Mouse (Mus musculus): ENCODE data around the gene Tnk1.
A peak's percentile ranks its signal among the peaks of the same experiment; 100 is the strongest.

The Tnk1 gene

DNA sequence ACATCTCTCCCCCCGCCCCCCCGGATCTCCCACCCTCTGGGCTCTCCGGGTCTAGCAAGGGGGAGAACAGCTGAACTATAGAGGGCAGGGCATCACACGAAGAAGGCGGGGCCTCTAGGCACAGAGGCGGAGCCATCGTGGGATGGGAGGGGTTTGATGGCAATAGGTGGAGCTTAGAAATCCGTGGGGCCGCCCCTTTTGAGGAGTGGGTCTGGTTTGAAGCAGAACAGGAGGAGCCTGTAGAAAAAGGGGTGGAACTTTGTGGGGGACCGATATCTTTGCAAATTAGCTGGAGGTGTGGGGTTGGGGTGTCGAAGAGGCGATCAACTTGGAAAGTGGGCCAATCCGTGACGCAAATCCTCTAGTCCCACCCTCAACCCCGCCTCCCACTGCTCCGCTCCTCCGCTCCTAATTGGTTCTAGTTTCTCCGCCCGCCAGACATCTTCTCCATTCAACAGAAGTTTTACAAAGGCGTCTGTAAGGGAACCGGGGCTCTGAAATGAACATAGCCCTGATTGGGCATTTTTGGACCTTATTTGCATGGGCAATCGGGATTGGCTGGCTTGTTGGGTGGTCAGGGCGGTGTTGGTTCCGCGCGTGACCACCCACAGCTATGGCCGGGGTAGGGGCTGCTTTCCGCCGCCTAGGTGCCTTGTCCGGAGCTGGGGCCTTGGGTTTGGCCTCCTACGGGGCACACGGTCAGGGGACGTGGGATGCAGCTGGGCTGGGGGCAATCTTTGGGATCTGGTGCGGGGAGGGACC lies 20.4 kb downstream of the Tnk1 start, which contains the start of gene Tmem256:
Tmem256 (plus strand) TSS at position 563 of the 762 bp plus-strand sequence.
- peak; percentile 96 for DNase-seq (ENCODE audit: low spot score)

DNA sequence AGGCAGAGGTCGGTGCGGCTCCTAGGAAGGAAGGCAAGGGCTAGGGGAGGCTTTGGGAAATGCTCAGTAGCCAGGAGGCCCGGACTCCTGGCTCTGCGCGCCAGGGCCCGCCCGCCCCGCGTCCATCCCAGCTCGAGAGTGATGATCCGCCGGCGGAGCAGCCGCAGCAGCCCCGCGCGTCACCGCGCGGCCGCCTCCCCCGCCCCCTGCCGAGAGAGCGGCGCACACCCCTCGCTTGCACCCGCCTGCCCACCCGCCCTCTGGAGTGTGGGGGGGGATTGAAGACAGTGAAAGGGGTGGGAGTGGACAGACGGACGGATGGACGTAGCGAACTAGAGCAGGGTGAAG lies 21.0 kb downstream of the Tnk1 start, which contains the start of gene Nlgn2:
Nlgn2 (minus strand) TSS at position 181 of the 348 bp plus-strand sequence.
- DNase-seq (ENCODE audit: low spot score) = no peak

DNA sequence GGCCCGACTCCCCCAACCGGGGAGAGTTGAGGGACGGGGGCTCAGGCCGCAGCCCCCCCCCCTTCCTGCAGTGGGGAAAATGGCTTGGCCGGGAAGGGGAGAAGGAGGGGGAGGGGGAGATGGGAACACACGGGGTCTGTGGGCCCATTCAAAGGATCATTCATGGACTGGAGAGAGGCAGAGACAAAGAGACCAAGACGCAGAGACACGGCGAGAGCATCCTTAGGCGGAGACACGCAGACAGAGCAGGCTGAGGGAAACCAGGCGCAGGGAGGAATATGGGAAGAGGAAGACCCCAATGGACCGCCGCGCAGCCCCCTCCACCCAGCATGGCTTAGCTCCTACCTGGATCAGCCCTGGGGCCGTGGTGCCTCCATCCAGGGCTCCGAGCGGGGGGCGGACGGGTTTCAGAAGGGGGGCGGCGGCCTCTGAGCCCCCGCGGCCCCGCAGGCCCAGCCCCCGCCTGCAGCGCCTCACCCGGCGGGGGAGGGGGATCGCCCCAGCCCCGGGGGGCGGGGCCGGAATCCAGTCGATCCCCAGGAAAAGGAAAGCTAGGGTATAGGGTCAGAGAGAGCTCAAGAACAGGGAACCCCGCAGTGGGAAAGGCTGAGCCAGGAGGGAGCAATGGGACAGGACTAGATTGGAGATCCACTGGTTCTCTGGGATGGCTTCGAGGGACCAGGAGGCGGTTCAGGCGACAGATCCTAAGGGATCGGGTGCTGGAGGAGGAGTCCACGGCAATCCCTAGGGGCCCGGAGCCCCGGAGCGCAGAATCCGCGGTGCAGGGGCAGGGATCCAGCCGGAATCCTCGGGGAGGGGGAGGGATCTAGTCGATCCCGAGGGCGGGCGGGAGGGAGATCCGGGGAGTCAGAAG lies 21.6 kb downstream of the Tnk1 start:
- peak; percentile 70 for DNase-seq (ENCODE audit: low spot score)

DNA sequence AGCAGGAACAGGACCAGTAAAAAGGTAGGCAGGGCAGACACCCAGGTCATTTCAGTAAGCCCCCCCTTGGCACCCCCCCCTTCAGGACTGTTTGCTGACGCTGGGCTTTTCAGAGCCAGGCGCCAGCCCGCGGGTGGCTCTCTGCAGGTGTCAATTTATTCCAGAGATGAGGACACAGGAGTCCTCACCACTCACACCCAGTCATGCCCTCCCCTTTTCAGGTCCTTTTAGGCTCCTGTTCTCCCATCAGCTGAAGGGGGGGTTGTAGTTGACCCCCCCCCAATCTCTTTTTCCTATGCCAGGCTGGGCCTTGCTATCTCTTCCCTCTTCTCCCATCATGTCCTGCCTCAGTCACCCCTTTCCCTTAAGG lies 22.6 kb downstream of the Tnk1 start:
- DNase-seq (ENCODE audit: low spot score) = no peak

DNA sequence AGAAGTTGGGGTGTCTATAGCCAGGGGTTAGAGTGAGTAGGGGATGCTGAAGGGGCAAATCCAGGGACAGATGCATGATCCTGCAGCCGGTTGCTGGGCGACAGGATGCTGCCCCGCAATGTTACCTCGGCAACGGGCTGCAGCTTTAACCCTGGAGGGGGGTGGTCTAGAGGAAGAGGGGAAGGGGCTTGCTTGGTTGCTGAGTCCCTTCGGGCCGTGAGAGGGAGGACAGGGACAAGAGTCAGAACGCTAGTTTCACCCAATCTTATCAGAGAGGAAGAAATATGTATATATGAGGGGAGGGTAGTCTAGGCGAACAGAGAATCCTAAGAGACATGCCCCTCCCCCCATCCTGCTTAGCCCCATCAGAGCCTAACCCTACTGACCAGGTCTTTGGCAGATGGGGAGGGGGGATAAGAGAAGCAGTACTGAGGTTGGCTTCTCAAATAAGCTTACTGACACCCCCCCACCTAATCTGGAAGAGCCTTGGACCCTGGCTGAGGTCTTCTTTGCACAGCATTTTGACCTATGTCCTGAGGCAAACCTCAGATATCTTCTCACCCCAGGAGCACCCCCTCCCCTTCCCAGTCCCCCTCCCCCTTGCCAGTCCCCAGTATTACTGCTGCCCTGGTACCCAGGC lies 23.1 kb downstream of the Tnk1 start:
- no peak for DNase-seq (ENCODE audit: low spot score)

DNA sequence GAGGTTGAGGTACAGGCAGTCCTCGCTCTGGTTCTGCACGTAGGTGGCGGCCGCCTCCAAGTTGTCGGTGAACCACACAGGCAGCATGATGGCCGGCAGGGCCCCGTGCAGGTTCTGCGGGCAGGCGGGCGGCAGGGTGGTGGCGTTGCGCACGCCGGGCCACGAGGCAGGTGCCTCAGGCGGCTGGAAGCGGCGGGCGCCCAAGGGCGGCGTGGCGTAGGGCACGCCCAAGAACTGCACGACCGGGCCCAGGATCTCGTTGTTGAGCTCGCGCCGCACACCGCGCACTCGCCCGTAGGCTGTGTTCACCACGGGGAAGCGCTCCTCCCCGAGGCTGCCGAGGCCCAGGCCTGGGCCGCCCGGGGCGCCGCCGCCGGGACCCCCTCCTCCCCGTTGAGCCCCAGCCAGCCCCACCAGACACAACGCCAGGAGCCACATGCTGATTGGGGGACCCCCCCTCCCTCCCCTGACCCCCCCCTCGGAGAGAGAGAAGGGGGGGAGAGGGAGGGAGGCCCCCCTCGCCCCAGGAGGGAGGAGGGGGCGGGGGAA lies 24.5 kb downstream of the Tnk1 start:
- peak; percentile 65 for DNase-seq (ENCODE audit: low spot score)

DNA sequence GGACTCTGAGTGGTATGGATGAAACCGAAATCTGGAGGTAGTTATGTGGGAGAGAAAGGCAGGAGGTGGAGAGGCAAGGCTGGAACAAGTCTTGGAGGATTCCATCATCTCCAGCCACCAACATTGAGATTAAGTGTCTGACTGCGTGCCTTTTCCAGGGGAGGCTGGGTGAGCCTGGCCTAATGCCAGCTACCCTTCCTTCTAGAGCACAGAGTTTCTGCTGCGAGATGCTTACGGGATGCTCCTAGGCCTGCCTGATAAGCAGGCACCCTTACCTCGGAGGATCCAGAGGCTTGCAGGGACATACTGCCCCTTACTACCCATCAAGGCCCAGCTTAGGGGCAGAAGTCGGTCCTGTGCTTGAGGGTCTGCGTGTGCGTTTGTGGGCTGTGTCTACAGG lies 25.0 kb downstream of the Tnk1 start:
- DNase-seq (ENCODE audit: low spot score) = no peak

DNA sequence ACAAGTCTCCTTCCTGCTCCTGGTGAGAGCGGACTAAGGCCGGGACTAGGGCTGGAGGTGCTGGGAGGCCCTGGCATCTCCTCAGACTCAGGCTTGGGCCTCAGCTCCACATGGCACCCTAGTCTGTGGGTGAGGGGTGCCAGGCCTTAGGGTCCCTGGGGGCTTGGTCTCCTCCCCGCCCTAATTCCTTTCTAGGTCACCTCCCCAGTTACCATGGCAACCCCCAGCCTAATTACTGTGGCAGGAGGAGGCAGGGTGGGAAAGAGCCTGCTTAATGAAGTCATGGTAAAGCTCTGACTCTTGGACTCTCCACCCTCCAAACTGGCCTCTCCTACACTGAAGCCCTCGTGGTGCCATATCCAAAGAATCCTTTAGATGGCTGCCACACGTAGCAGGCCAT lies 29.7 kb downstream of the Tnk1 start:
- DNase-seq (ENCODE audit: low spot score) = no peak

DNA sequence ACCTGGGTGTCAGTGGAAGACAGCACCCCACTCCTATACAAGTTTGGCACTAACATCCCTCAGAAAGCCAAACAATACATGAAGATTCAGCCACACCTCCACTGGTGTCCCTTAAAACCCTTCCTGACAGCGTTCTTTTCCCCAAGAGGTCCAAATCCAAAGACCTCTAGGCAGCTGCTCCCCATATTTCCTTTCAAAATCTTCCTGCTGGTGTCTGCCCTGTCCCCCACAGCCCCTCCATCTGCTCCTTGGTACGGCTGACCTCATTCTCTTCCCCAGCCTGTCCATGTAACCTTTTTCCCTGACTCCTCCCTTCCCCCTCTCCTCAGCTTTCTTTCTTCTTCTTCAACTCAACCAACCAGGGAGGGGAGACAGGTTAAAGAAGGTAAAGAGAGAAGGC lies 35.1 kb downstream of the Tnk1 start:
- no peak for DNase-seq (ENCODE audit: low spot score)

DNA sequence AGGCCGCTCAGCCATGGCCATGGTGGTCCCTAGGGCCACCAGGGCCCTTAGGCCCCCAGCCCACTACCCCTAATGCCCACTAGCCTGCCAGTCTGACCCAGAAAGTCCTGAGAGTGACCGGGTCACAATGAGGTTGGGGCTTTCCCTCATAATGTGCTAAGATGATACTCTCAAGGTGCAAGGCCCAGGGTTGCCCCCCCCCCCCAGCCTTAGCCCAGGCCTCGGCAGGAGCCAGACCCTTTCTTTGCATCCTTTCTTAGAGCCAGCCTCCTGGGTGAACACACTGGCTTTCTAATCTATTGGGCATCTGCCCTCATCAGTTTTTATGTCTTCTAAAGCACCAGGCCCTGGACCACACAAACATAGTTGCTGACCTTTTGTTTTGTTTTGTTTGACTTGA lies 36.5 kb downstream of the Tnk1 start, which contains the start of gene Spem1:
Spem1 (minus strand) TSS at position 101 of the 400 bp plus-strand sequence.
- no peak for DNase-seq (ENCODE audit: low spot score)

DNA sequence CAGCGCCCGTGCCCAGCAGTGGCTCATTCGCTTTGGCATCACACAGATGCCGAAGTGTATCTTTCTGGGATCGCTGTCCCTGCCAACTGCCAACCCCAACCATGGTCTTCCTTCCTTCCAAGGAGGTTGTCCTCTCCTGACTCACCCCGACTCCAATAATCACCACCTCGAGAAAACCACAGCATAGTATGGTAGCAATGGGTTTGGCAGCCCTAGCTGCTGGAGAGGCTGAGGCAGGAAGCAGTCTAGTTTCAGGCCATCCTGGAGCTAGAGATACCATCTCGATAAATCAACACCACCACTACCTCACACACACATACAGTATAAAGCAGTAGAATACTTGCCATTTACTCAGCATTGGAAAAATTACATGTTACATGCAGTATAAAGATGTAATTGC lies 39.7 kb downstream of the Tnk1 start:
- DNase-seq (ENCODE audit: low spot score) = no peak

DNA sequence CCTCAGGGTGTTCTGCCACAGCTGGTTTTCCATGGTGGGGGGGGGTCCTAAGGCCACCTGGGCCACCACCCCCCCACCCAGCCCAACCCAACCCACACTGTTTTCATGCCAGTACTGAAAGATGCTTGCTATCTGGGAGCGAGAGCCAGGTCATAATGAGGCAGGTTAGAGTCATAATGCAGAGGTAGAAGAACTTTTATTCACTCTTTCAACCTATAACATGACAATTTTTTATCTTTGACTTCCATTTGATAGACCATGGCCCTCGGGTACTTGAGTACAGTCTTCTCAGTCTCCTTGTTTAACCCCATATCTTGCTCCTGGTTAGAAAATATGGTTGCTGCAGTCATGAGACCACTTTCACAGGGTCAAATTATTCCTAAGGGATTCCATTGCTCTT lies 40.2 kb downstream of the Tnk1 start, which contains the start of gene Spem2:
Spem2 (minus strand) TSS at position 101 of the 400 bp plus-strand sequence.
- DNase-seq (ENCODE audit: low spot score) = no peak

DNA sequence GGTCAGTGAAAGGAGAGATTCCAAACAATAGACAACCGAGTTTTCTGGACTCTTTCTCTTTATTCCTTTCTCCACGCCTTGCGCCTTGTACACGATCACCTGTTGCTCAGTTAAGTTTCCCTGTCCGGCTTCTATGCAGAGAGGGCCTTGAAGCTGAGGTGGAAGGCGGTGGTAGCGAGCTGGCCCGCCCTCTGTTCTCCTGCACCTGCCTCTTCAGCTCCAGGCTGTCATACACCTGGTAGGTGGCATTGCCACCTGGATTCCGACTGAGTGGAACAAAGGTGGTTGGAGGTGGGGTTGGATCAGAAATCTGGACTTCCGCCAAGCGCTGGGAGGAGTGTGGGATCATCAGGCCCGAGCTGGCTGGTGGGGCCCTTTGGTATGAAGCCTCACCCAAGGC lies 42.0 kb downstream of the Tnk1 start:
- DNase-seq (ENCODE audit: low spot score) = no peak

DNA sequence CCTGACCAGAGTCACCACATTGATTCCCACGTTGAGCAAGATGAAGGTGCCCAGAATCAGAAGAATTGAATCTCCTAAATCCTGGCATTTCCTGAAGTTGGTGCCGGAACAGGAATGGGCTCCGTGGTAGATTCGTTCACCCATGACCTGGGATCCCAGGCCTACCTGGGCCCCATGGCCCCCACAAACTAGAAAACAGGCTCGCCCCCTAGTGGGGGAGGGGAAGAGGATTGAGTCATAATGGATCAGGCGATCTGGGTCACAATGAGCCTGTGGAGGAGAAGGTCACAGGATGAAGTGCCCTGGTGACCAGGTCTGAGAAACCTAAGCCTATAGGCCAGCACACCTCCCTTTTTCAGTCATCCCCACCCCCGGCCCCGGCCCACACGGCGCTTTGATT lies 43.4 kb downstream of the Tnk1 start, which contains the start of gene Gm39566:
Gm39566 (minus strand) TSS at position 144 of the 400 bp plus-strand sequence.
- DNase-seq (ENCODE audit: low spot score) = no peak

DNA sequence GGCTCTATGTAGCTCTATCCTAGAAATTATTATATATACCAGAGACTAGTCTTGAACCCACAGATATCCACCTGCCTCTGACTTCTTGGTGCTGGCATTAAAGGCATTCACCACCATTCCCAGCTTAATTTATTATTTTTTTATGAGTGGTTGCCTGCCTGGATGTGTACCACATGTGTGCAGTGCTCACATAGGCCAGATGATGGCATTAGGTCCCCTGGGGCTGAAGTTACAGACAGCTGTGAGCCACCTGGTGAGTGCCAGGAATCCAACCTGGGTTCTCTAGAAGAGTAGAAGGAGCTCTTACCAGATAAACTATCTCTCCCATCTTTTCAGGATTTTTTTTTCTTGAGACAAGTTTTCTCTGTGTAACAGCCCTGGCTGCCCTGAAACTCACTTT lies 48.2 kb downstream of the Tnk1 start:
- no peak for DNase-seq (ENCODE audit: low spot score)

DNA sequence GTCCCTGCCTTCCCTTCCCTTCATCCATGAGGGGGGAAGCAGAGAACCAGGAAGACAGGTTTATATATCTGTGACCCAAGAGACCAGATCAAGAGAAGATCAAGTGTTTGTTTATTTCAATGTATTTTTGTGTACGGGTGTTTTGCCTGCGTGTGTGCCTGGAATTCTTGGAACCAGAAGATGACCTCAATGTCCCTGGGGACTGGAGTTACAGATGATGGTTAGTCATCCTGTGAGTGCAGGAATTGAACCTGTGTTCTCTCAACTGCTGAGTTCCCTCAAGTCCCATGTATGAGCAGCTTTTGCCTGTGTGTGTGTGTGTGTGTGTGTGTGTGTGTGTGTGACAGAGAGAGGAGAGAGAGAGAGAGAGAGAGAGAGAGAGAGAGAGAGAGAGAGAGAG lies 50.9 kb downstream of the Tnk1 start:
- no peak for DNase-seq (ENCODE audit: low spot score)

DNA sequence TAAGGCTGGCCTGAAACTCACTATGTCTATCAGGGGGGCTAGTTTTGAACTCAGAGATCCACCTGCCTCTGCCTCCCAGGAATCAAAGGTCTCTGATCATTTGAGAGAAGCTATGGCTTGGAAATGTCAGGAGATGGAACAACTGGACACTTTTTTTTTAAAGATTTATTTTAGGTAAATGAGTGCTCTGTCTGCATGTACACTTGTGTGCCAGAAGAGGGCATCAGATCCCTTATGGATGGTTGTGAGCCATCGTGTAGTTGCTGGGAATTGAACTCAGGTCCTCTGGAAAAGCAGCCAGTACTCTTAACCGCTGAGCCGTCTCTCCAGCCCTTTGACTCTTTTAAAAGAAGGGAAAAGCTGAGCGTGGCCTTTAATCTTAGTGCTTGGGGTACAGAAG lies 52.2 kb downstream of the Tnk1 start:
- DNase-seq (ENCODE audit: low spot score) = no peak

DNA sequence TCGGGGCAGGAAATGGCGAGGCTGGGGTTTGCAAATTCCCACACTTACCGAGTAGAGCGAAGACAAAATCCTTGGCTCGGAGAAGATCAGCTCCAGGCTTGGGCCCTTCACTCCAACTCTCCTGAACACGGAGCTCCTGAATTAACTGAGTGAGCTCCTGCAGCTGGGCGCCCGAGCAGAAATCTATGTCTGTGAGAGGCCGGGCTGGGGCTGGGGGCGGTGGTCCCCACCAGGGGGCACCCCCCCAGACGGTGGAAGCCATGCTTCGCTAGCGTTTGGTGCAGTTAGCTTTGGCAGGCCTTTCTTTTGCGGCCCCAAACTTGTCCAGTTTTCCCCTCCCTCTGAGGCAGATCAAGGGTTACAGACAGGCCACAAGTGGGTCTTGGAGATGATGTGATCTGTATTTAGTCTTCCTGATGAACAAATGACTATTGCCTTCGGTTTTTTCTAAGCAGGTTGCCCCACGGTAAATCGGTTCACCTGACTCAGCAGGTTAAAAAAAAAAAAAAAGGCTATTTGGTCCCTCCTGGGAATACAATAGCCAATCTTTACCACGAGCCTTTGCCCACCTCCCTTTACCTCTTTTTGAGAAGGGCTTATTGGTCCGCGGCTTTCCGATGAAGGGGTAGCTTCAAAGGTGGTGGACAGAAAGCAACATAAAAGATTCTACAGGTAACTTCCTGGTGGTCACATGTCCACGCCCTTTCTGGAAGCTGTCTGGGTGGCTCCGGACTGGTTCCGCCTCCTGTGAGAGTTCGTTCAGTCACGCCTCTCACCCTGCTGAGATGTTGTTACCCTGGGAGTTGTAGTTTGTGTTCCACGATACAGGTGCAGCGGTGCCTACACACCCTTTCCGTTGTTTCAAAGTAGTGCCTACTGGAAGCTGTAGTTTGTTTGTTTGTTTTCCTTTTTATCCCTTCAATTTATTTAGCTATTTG lies 53.3 kb downstream of the Tnk1 start, which contains the start of gene Tmem102:
Tmem102 (minus strand) TSS at position 653 of the 938 bp plus-strand sequence.
- DNase-seq (ENCODE audit: low spot score) = no peak

DNA sequence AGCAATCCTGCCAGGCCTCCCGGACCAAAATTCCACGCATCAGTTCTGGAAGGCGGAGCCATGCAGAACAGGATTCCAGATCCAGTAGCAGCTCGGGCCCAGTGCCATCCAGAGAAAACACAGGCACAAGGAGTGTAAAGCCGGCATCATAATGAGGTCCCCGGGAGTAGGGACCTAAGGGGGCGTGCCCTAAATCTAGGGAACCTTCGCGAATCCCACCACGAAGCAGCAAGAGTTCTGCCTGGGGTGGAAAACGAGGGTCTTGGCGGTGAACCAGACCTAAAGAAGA lies 53.9 kb downstream of the Tnk1 start:
- peak; percentile 66 for DNase-seq (ENCODE audit: low spot score)

DNA sequence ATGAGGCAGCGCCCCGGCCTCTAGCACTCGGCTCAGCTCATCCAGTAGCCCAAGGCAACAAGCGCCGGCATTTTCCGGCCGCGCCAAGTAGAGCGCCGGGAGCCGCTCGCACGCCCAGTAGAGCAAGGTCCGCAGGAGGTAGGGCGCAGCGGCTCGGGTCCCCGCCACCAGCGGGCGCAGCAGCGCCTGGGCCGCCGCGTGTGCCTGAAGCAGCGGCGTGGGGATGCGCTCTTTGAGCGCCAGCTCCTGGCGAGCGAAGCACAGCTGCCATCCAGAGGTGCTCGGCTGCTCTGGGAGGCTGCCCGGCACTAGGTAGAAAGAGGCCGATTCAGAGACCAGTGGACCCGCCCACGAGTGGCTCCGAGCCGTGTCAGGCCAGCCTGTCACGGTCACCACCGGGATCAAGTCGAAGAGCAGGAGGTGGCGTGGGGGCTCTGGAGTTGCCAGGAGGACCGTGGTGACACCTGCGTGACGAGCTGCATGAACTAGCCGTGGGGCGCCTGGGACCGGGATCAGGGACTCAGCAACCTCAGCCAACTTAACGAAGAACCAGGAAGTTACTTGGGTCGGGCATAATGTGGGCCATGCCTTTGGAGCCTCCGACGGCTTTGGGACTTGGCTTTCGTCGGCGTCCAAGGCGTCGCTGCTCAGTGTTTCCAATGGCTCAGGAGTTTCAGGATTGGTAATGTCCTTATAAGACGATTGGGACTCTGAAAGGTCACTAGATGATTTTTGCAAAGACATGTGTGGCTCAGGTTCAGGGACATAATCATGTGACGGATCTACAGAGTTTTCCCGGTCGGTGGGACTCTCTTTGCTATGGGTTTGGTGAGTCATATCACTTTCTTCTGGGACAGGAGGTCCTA lies 54.5 kb downstream of the Tnk1 start:
- peak; percentile 79 for DNase-seq (ENCODE audit: low spot score)
